Mouse (Mus musculus): ENCODE measurements around the gene Isy1. TPM values are rescaled to one million over a fixed set of nuclear protein-coding genes. Genes with fewer than 3 reads are reported as not detected.

Isy1 gene
- polyA plus RNA-seq, 1 experiment from 2014 or later, result 69.4 TPM

DNA sequence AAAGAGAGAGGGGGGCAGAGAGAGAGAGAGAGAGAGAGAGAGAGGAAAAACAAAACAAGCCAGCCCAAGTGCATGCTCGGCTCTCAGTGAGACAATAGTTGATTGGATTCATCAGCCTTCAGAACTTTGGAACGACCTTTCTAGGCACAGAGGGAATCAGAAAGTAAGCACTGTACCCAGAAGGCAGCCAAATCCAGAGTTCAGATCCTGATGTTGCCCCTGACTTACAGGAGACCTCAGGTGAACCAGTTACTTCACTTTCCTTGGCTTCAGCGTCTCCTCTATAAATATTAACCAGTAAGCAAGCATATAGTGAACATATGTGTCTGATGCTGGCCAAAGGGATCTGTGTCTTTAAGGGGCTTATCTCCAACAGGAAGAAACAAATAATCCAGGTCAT lies 30.1 kb downstream of the Isy1 start:
- Histone ChIP-seq H3K36me3 (replicated peaks) (peaks cover 7% of the 10 kb centered on the region), H3K4me3 (no peak overlapping the region), H3K9me3 (no peaks in the 10 kb centered on the region), H3K27ac (replicated peaks) (no peak overlapping the region), H3K27me3 (replicated peaks; ENCODE audit: low read depth, poor library complexity, severe bottlenecking) (peaks cover 11% of the 10 kb centered on the region), H3K4me1 (peaks cover 33% of the 10 kb centered on the region)
- no peak for DNase-seq (ENCODE audit: low spot score)
- 78% methylated on average over 3 of the region's 3 CpGs for WGBS

DNA sequence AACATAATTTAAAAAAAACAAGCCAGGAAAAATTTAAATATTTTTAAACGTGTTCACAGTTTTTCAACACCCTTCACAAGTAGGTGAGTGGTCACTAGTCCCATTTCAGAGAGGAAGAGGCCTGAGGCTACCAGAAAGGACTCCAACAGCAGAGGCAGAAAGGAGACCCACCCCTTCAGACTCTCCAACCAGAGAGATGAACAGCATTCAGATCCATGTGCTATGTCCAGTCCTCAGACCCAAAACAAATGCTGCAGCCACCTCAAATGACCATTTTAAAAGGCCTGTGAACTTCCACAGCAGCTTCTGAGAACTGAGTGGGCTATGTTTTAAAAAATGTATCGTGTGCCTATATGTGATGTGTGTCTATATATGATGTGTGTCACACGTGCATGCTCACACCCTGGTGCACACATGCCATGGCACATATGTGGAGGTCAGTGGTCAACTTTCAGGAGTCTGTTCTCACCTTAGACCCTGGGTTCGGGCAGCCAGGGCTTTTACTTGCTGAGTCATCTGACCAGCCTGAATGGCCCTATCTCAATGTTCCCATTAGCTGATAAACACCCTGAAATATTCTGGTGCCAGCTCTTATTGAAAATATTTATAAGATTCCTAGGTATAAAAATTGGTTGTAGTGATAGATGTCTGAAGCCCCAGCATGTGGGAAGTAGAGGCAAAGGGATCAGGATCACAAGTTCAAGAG lies 30.7 kb downstream of the Isy1 start:
- 86% methylated on average over 4 of the region's 4 CpGs for WGBS
- H3K4me1 ChIP-seq, result peaks cover 33% of the 10 kb centered on the region
- no peak for DNase-seq (ENCODE audit: low spot score)
- H3K9me3 ChIP-seq, result no peaks in the 10 kb centered on the region
- no peak overlapping the region for H3K4me3 ChIP-seq
- no peak overlapping the region for H3K27ac ChIP-seq (replicated peaks)
- peaks cover 11% of the 10 kb centered on the region for H3K27me3 ChIP-seq (replicated peaks; ENCODE audit: low read depth, poor library complexity, severe bottlenecking)
- 0 out of 2 replicates have a peak, but pooled peaks cover 6% of the 10 kb centered on the region for H3K36me3 ChIP-seq (replicated peaks)

DNA sequence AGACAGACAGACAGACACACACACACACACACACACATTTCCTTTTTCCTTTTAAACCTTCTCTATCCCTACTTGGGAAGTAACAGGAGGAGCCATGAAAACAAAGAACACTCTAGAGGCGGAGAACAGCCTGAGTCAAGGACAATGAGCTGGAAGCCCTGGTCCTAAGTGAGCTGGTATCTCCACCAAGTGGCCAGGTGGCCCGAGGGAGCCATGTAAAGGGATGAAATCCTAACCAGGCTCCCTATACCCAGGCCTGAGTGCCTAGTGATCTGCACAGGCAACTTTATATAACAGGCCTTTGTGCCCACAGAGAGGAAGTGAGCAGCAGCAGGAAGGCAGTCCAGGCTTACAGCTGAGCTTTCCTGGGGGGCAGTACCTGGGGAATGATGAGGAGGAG lies 31.7 kb downstream of the Isy1 start:
- Histone ChIP-seq H3K4me3 (no peak overlapping the region), H3K27ac (replicated peaks) (no peak overlapping the region), H3K27me3 (replicated peaks; ENCODE audit: low read depth, poor library complexity, severe bottlenecking) (peaks cover 11% of the 10 kb centered on the region), H3K36me3 (replicated peaks) (0 out of 2 replicates have a peak, but pooled peaks cover 6% of the 10 kb centered on the region), H3K4me1 (peaks cover 25% of the 10 kb centered on the region), H3K9me3 (no peaks in the 10 kb centered on the region)
- WGBS, result 49% methylated on average over 2 of the region's 2 CpGs
- DNase-seq (ENCODE audit: low spot score), result no peak

DNA sequence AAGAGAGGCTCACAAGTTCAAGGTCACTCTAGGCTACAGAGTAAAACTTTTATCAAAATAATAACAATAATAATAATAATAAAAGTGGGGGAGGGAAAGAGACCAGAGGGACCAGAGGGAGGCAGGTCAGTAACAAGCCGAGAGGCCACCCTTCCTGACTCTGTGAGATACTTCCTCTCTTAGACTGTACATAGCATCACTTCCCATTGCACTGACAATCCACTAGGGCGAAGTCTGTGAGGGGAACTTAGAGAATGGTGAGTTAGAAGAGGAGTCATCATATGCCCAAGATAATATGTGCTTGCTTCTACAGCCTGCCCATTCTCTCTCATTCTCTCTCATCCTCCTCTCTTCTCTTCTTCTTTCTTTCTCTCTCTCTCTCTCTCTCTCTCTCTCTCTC lies 32.6 kb downstream of the Isy1 start:
- peaks cover 17% of the 10 kb centered on the region for H3K4me1 ChIP-seq
- no peaks in the 10 kb centered on the region for H3K9me3 ChIP-seq
- DNase-seq (ENCODE audit: low spot score), result no peak
- 0 out of 2 replicates have a peak, but pooled peaks cover 6% of the 10 kb centered on the region for H3K36me3 ChIP-seq (replicated peaks)
- WGBS, result 79% methylated on average over 2 of the region's 2 CpGs
- peaks cover 11% of the 10 kb centered on the region for H3K27me3 ChIP-seq (replicated peaks; ENCODE audit: low read depth, poor library complexity, severe bottlenecking)
- H3K27ac ChIP-seq (replicated peaks), result no peak overlapping the region
- no peak overlapping the region for H3K4me3 ChIP-seq

DNA sequence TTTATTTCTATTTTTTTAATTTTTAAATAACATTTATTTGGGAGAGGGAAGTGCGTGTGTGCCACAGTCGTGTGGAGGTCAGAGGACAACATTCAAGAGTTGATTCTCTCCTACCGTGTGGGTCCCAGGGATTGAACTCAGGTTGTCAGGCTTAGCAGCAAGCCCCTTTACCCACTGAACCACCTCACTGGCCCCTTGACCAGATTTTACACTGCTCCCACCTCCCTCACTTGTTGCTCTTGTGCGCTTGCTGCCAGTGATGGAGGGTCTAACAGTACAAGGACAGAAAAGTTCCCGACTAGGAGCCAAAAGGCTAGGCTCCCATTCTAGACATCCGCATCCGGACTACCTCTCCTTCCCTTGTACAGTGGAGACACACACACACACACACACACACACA lies 33.1 kb downstream of the Isy1 start:
- 91% methylated on average over 7 of the region's 7 CpGs for WGBS

DNA sequence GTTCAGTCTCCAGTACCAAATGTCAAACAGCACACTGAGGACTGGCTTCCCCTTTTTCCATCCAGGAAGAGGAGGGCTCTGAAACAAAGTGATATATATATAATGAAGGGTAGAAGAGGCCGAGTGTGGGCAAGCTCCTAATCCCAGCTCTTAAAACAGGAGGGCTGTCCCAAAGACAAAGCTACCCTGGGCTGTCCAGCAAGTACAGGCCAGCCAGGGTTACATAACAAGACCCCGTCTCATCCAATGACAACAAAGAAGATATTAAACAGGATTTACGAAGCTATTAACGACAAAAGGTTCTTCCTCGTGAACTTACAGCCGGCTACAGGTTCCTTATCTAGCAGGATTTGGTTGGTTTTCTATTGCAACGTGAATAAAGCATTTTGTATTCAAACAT lies 33.7 kb downstream of the Isy1 start:
- 0 out of 2 replicates have a peak, but pooled peaks cover 8% of the 10 kb centered on the region for H3K4me1 ChIP-seq
- DNase-seq (ENCODE audit: low spot score), result no peak
- no peak overlapping the region for H3K4me3 ChIP-seq
- 85% methylated on average over 7 of the region's 7 CpGs for WGBS
- H3K9me3 ChIP-seq, result no peaks in the 10 kb centered on the region
- 0 out of 2 replicates have a peak, but pooled peaks cover 6% of the 10 kb centered on the region for H3K36me3 ChIP-seq (replicated peaks)
- H3K27me3 ChIP-seq (replicated peaks; ENCODE audit: low read depth, poor library complexity, severe bottlenecking), result peaks cover 6% of the 10 kb centered on the region
- H3K27ac ChIP-seq (replicated peaks), result no peak overlapping the region

More for the DNA sequence above, 33.1 kb downstream of the Isy1 start:
- Histone ChIP-seq H3K27ac (replicated peaks) (no peak overlapping the region), H3K36me3 (replicated peaks) (0 out of 2 replicates have a peak, but pooled peaks cover 6% of the 10 kb centered on the region), H3K4me1 (peaks cover 11% of the 10 kb centered on the region), H3K4me3 (no peak overlapping the region), H3K27me3 (replicated peaks; ENCODE audit: low read depth, poor library complexity, severe bottlenecking) (peaks cover 11% of the 10 kb centered on the region), H3K9me3 (no peaks in the 10 kb centered on the region)
- DNase-seq (ENCODE audit: low spot score), result no peak

DNA sequence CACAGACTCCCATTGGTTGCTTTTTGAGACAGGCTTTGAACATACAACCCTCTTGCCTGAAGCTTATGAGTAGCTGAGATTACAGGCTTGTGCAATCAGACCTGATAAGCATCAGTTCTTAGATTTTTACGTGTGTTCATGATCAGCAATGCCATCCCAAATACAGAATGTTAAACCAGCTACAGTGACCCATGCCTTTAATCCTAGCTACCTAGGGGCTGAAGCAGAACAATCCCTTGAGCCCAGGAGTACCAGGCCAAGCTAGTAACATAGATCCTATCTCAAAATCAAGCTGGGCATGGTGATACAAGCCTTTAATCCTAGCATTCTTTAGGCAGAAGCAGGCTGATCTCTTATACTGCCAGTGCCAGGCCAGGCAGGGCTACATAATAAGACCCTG lies 34.6 kb downstream of the Isy1 start:
- H3K27ac ChIP-seq (replicated peaks), result no peak overlapping the region
- no peaks in the 10 kb centered on the region for H3K9me3 ChIP-seq
- WGBS, result 87% methylated on average over 1 of the region's 1 CpGs
- no peak overlapping the region for H3K4me3 ChIP-seq
- H3K36me3 ChIP-seq (replicated peaks), result 0 out of 2 replicates have a peak, but pooled peaks cover 6% of the 10 kb centered on the region
- no peaks in the 10 kb centered on the region for H3K27me3 ChIP-seq (replicated peaks; ENCODE audit: low read depth, poor library complexity, severe bottlenecking)
- 0 out of 2 replicates have a peak, but pooled peaks cover 4% of the 10 kb centered on the region for H3K4me1 ChIP-seq
- no peak for DNase-seq (ENCODE audit: low spot score)

DNA sequence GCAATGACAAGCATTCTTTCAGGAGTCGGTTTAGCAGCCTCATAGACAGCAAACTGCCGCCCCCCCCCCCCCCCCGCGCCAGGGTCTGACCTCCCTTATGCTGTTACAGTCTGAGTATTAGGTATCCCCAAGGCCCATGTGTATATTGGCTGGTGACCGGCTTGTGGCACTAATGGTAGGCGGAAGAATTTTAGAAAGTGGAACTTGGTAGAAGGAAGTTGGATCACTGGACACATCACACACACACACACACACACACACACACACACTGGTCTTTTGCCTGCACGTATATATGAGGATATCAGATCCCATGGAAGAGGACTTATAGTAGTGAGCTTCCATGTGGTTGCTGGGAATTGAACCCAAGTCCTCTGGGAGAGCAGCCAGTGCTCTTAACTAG lies 36.1 kb downstream of the Isy1 start:
- Histone ChIP-seq H3K4me1 (0 out of 2 replicates have a peak, but pooled peaks cover 4% of the 10 kb centered on the region), H3K27ac (replicated peaks) (no peak overlapping the region), H3K9me3 (no peaks in the 10 kb centered on the region), H3K27me3 (replicated peaks; ENCODE audit: low read depth, poor library complexity, severe bottlenecking) (no peaks in the 10 kb centered on the region), H3K4me3 (no peak overlapping the region), H3K36me3 (replicated peaks) (0 out of 2 replicates have a peak, but pooled peaks cover 6% of the 10 kb centered on the region)
- WGBS, result 83% methylated on average over 7 of the region's 7 CpGs
- no peak for DNase-seq (ENCODE audit: low spot score)

DNA sequence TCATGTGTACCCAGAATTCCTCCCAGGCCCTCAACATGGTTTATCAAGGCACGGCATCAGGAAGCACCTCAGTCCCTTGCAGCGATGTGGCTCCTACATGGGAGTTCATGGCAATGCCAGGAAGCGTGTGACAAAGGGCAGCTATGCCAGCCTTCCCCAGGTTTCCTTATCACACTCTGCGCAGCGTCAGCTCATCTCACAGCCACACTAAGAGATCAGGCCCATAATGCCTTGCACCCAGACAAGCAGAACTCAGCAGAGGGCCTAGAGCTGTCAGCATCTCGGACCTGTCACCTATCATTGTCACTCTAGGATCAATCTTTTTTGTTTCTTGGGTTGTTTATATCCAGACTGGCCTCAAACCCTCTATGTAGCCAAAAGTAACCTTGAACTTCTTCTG lies 39.0 kb downstream of the Isy1 start:
- Histone ChIP-seq H3K27ac (replicated peaks) (no peak overlapping the region), H3K4me3 (no peak overlapping the region), H3K4me1 (0 out of 2 replicates have a peak, but pooled peaks cover 7% of the 10 kb centered on the region), H3K9me3 (no peaks in the 10 kb centered on the region), H3K27me3 (replicated peaks; ENCODE audit: low read depth, poor library complexity, severe bottlenecking) (no peaks in the 10 kb centered on the region), H3K36me3 (replicated peaks) (0 out of 2 replicates have a peak, but pooled peaks cover 2% of the 10 kb centered on the region)
- DNase-seq (ENCODE audit: low spot score), result no peak
- WGBS, result 88% methylated on average over 6 of the region's 6 CpGs

DNA sequence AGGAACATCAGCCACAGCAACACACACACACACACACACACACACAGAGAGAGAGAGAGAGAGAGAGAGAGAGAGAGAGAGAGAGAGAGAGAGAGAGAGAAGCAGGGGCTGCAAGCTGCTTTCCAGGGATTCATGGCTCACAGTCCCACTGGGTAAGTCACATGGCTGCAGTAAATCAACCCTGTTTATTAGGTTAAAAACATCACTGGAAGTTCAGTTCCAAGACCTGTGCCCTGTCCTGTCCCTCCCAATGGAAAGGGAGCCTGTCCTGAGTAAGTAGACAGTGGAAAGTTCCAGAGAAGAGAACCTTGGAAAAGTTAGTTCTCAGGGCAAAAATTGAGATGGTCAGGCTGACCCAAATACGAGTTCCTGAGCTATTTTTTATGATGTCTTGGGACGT lies 41.3 kb downstream of the Isy1 start:
- DNase-seq (ENCODE audit: low spot score), result no peak
- Histone ChIP-seq H3K4me1 (0 out of 2 replicates have a peak, but pooled peaks cover 7% of the 10 kb centered on the region), H3K27ac (replicated peaks) (no peak overlapping the region), H3K4me3 (no peak overlapping the region), H3K27me3 (replicated peaks; ENCODE audit: low read depth, poor library complexity, severe bottlenecking) (no peaks in the 10 kb centered on the region), H3K36me3 (replicated peaks) (peaks cover 5% of the 10 kb centered on the region), H3K9me3 (no peaks in the 10 kb centered on the region)
- WGBS, result 50% methylated on average over 2 of the region's 2 CpGs

DNA sequence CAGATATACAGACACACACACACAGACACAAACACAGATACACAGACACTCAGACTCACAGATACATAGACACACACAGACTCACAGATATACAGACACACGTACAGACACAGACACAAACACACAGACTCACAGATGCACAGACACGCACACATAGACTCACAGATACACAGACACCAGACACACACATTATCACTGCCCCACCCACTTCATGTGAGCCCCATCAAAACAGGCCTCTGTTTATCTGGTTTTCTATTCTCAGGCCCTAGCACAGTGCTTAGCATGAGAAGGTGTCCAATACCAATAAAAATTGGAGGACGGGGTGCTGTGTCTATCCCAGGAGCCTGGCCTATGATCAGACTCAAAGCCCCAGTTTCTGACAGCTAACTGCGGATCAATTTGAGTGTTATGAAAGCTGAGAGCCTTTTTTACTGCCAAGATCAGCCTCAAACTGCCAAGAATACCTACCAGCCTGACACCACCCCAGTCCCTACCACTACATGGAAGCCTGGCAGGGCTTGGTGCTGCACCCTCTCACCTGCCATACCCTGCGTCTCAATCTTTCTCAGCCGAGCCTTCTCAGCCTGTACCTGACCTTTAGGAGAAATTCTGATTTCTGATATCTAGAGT lies 42.2 kb downstream of the Isy1 start:
- Histone ChIP-seq H3K36me3 (replicated peaks) (peaks cover 10% of the 10 kb centered on the region), H3K4me3 (no peak overlapping the region), H3K4me1 (0 out of 2 replicates have a peak, but pooled peaks cover 7% of the 10 kb centered on the region), H3K27ac (replicated peaks) (no peak overlapping the region), H3K9me3 (no peaks in the 10 kb centered on the region), H3K27me3 (replicated peaks; ENCODE audit: low read depth, poor library complexity, severe bottlenecking) (no peaks in the 10 kb centered on the region)
- no peak for DNase-seq (ENCODE audit: low spot score)
- WGBS, result 90% methylated on average over 6 of the region's 6 CpGs

DNA sequence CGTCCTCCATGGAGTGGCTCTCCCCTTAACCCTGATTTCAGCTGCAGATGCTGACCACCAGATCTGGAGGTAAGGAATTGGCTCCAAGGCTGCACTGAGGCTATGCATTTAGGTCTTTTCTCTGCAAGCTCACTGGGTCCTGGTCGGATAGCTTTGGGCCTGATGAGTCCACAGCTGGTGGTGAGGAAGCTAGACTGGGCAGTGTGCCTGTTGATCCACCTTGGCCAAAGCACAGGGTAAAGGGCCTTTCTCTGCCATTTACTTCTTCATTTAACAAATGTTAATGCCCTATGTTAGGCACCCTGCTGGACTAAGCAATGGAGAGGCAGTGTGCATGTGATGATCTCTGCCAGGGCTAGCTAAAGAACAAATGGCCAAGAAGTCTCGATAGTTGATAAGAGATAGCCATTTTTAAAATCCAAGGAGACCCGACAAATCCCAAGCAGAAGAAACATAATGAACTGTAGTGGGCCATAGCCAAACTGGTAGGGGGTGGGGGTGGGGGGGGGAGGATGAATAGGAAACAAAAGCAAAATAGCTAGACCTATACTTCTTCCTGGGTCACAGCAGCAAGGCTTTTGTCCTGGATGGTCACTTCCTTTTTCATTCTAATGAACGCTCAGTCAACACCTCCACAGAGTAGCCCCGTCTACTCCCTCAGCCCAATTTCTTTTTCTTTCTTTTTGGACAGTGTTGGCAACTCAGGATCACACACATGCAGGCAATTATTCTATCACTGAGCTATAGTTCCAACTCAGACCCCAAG lies 43.0 kb downstream of the Isy1 start:
- H3K27me3 ChIP-seq (replicated peaks; ENCODE audit: low read depth, poor library complexity, severe bottlenecking), result no peaks in the 10 kb centered on the region
- peaks cover 10% of the 10 kb centered on the region for H3K36me3 ChIP-seq (replicated peaks)
- WGBS, result 71% methylated on average over 6 of the region's 6 CpGs
- 0 out of 2 replicates have a peak, but pooled peaks cover 7% of the 10 kb centered on the region for H3K4me1 ChIP-seq
- no peak overlapping the region for H3K4me3 ChIP-seq
- no peaks in the 10 kb centered on the region for H3K9me3 ChIP-seq
- H3K27ac ChIP-seq (replicated peaks), result no peak overlapping the region
- no peak for DNase-seq (ENCODE audit: low spot score)
